Mouse (Mus musculus): ENCODE results near the gene Cdc42se2. TPM values are rescaled to one million over a fixed set of nuclear protein-coding genes. Genes with fewer than 3 reads are reported as not detected.
A peak's percentile ranks its signal among the peaks of the same experiment; 100 is the strongest.

Gene Cdc42se2
- total RNA-seq (2021): 10 to 100 TPM; 34.8 to 39.1 TPM
- long read RNA-seq, experiment 1, transcript Cdc42se2-201 (6 exons, 3,069 nt): major isoform, 27 of 38 reads
- long read RNA-seq, experiment 1, partial matches to known transcripts: 0 of 38 reads
- long read RNA-seq, experiment 1, other reads (novel, unspliced or antisense): 9 of 38 reads
- long read RNA-seq, experiment 2, transcript Cdc42se2-201 (6 exons, 3,069 nt): major isoform, 67 of 88 reads
- long read RNA-seq, experiment 2, partial matches to known transcripts: 5 of 88 reads
- long read RNA-seq, experiment 2, other reads (novel, unspliced or antisense): 16 of 88 reads

DNA sequence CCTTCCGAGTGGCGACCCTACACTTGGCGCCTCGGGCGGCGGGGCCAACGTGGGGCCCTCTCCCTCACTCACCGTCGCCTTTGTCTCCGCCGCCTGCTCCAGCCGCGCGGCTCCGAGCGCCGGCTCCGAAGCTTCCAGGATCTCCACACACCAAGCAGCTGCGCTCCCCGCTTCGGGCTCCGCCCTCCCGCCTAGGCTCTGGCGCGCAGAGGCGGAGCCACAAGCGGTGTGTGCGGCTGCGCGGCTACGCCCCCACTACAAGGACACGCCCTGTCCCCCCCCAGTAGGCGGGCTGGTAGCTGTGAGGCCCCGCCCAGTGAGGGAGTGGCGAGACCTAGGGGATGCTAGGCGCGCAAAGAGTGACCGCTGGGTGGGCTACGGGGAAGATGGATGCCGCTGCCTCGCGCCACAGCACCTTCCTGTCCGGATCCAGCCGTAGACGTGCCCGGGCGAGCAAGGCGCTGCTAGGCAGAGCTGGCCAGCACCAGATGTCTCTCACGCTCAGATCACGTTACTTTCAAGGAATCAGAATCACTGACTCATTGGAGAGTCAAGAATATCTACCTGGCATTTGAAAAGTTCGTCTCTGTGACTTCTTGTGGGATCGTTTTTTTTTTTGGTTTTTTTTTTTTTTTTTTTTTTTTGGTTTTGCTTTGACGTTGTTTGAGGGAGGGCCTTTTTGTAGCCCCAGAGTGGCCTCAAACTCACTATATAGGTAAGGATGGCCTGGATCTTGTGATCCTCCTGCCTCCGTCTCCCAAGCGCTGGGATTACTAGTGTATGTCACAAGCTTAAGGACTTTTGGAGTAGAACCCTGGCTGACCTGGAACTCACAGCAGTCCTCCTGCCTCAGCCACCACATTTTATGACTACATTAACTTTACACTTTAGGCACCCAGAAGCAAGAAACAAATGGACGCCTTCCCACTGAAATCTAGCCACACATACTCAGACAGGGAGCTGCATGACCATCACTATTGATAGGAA is at the start of gene Cdc42se2:
Gene Cdc42se2, minus strand, starts transcription at position 188 of the 987 bp plus-strand sequence.
- DNase-seq (ENCODE audit: low spot score in 2 of 2): peak; percentile 91

DNA sequence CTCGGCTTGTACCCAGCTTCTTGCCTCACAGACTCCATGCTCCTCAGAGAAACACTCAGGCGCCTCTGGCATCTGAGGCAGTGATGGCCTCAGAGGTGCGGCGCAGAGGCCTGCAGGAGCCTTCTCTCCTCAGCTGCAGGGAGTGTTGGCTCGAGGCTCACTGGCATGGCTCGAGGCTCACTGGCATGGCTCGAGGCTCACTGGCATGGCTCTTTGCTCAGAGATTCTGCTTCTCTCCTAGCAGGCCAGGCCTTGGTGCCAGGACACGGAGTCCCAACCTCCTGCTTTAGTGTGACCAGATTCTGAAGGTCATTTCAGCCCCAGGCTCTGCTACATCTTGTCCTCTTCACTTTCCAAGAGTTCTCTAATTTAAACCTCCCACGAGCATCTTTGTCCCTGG is 48.6 kb upstream of the Cdc42se2 start:
- peak in 1 of 2 experiments; percentile 11 for DNase-seq (ENCODE audit: low spot score in 2 of 2)

DNA sequence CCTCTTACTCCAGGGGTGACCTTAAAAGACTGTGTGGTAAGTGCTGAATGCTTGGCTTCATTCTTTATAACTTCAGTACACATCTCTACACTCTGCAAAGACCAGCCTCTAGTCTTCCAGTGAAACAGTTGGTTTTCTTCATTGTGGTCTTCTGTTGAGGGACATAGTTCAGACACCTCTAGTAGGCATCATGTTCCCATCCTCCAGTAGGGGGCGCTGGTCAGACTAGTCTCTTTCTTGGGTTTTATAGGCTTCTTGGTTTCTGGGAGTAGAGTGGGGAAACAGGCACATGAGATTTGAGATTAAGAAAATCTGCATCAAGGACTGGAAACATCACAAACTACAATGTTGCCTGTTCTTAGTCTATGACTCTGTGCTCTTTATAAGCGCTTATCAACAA is 47.1 kb upstream of the Cdc42se2 start:
- no peak for DNase-seq (ENCODE audit: low spot score in 2 of 2)

DNA sequence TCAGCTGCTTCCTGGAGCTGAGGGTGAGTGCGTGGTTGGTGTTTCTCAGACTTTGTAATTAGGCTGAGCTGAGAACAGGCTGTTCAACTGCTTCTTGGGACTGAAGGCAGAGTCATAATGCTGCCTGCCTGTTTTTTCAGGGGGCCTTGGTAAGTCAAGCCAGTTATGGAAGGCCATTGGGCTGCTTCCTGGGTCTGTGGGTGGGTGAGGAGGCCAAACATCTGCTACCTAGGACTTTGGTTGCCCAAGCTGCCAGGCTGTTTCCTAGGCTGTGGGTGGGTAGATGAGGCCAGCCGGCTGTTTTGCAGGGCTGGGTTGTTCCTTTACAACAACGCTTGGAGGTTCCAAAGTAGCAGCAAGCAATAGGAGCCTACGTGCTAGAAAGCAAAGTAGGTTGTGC is 46.4 kb upstream of the Cdc42se2 start:
- DNase-seq (ENCODE audit: low spot score in 2 of 2): no peak

- DNase-seq (ENCODE audit: low spot score in 2 of 2): no peak
These were observed 39.3 kb upstream of the Cdc42se2 start for GRCm38 (mm10) chr11:54826819-54827218.

DNA sequence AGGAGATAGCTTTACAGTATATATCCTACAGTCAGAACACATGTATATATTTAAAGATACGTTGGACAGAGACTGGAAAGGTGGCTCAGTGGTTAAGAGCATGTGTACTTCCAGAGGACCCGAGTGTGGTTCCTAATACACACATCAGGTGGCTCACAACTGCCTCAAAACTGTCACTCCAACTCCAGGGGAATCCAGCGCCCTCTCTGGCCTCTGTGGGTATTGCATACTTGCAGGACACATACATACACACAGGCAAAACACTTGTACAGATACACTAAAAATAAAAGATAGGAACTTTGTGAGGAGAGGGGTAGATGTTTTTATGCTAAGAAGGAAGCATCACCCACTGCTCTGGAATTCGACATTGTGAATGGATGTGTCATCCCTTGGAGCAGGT is 38.3 kb upstream of the Cdc42se2 start:
- no peak for DNase-seq (ENCODE audit: low spot score in 2 of 2)

- DNase-seq (ENCODE audit: low spot score in 2 of 2): no peak
These were observed 36.0 kb upstream of the Cdc42se2 start for GRCm38 (mm10) chr11:54823467-54823866.

GRCm38 (mm10) chr11:54819489-54819888 is 32.0 kb upstream of the Cdc42se2 start:
- no peak for DNase-seq (ENCODE audit: low spot score in 2 of 2)

GRCm38 (mm10) chr11:54817449-54817848 is 30.0 kb upstream of the Cdc42se2 start:
- DNase-seq (ENCODE audit: low spot score in 2 of 2): no peak

GRCm38 (mm10) chr11:54815659-54816058 is 28.2 kb upstream of the Cdc42se2 start:
- no peak for DNase-seq (ENCODE audit: low spot score in 2 of 2)

DNA sequence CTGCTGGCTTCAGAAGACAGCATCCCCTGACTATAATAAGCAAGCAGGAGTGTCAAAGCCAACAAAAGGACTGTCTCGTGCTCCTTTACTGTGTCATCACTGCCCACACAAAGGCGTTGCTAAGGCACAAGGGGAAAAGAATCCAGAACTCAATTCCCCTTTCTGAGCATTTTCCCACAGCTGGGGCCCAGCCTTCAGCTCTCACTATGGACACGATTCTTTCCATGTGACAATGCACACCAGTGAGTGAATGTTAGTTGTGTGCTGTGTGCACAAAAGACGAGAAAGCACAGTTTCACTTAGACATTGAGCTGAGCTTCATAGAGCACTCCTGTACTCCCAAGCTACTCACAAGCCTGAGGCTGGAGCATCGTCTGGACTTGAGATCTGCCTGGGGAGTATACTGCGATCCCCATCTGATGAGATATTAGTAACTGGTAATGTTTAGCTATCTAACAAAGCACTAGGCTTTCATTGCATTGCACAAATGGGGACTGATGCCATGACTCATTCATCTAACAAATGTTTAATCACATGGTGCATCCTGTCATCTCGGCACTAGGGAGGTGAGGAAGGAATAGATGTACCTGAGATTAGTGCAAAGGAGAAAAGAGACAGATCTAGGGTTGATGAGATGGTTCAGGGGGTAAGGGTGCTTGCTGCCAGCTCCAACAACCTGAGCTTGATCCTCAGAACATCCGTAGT is 25.5 kb upstream of the Cdc42se2 start:
- no peak for DNase-seq (ENCODE audit: low spot score in 2 of 2)

DNA sequence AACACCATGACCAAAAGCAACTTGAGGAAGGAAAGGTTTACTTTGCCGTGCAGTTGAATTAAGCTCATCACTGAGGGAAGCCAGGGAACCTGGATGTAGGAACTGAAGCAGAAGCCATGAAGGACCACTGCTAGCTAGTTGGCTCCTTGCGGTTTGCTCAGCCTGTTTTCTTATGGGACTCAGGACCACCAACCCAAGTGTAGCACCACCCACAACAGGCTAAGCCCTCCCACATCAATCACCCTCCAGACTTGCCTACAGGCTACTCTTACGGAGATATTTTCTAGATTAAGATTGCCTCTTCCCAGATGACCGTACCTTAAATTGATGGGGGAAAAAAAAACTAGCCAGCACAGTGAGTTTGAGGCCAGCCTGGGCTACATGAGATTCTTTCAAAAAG is 24.8 kb upstream of the Cdc42se2 start:
- no peak for DNase-seq (ENCODE audit: low spot score in 2 of 2)

DNA sequence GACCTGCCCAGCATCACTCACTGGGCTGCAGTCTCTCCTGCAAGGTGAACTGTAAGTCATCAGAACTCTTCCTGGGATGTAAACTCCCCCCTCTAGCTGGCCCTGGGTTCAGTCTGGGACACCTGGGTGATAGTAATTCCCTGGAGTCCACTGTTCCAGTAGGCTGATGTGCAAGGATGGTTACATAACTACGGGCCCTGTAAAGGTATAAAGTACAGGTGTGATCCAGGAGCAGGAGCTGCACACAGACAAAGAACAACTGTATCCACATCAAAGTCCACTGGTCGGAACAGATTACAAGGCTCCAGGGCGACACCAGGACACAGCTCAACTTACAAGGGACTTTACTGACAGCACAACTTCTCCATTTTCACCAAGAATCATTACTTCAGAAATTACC is 23.6 kb upstream of the Cdc42se2 start:
- no peak for DNase-seq (ENCODE audit: low spot score in 2 of 2)

- no peak for DNase-seq (ENCODE audit: low spot score in 2 of 2)
These were observed 22.1 kb upstream of the Cdc42se2 start for GRCm38 (mm10) chr11:54809582-54809981.

DNA sequence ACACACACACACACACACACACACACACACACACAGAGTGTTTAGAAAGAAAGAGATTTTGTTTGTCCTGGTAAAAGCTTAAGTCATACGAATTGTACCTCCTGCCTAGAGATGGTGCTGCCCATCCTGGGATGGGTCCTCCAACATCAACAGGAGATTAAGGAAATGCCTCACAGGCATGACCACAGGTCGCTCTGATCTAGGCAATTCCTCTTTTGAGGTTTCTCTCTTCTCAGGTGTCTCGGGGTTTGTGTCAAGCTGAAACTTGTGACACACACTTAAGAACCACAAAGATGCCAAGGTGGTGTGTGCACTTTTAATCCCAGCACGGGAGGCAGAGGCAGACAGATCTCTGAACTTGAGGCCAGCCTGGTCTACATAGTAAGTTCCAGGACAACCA is 20.7 kb upstream of the Cdc42se2 start:
- no peak for DNase-seq (ENCODE audit: low spot score in 2 of 2)

GRCm38 (mm10) chr11:54807669-54808068 is 20.2 kb upstream of the Cdc42se2 start:
- no peak for DNase-seq (ENCODE audit: low spot score in 2 of 2)

DNA sequence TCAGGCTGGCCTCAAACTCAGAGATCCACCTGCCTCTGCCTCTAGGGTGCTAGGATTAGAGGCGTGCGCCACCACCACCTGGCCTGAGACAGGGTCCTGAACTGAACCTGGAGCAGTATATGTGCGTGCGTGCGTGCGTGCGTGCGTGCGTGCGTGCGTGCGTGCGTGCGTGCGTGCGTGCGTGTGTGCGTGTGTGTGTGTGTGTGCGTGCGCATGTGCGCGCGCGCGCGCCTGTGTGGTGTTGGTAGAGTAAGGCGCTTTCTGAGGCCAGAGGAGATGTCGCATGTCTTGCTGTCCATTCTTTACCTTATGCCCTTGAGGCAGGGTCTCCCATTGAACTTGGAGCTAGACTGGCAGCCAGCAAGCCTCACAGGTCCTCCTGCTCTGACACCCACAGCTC is 19.4 kb upstream of the Cdc42se2 start:
- DNase-seq (ENCODE audit: low spot score in 2 of 2): no peak

DNA sequence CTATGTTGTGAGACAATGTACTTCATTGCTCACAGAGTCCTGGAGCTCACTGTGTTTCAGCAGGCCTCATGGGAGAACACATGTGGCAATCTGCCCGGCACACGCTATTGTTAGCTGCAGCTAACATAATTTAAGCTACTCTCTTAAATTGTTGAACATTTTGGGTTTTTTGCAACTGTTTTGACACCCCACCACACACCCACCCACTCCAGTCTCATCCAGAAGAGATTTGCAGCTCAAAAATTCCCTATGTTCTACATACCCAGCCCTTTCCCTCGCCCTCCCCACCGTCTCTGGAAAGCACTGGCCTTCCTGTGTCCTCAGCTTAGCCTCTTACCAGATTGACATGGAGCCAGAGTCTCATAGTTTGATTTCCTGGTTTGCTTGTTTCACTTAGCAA is 17.7 kb upstream of the Cdc42se2 start:
- DNase-seq (ENCODE audit: low spot score in 2 of 2): no peak

GRCm38 (mm10) chr11:54802621-54803020 is 15.1 kb upstream of the Cdc42se2 start:
- no peak for DNase-seq (ENCODE audit: low spot score in 2 of 2)

GRCm38 (mm10) chr11:54801791-54802558 is 14.5 kb upstream of the Cdc42se2 start:
- no peak for DNase-seq (ENCODE audit: low spot score in 2 of 2)

- no peak for DNase-seq (ENCODE audit: low spot score in 2 of 2)
These were observed 9.1 kb upstream of the Cdc42se2 start for GRCm38 (mm10) chr11:54796551-54796950.
